Mouse (Mus musculus) heart, adult 2 months (tissue): ENCODE measurements around the gene Heg1. TPM values are rescaled to one million over a fixed set of nuclear protein-coding genes. Genes with fewer than 3 reads are reported as not detected.

Experiments
- DNase-seq, 2 experiments: peaks; one replicate each; pipeline ENCODE4 v3.0.0; 2021
- H3K27ac ChIP-seq: fragments of 200-600 bp; 2 replicates; pipeline ENCODE4 v1.8.1; 2022
- H3K27me3 ChIP-seq: fragments of 200-500 bp; 2 replicates; pipeline ENCODE4 v1.6.1; 2012; ENCODE audit warnings: mild to moderate bottlenecking, low read length, inconsistent platforms, mixed read lengths; ENCODE audit not compliant: control insufficient read depth, insufficient read depth
- H3K36me3 ChIP-seq: fragments of 200-500 bp; 2 replicates; pipeline ENCODE4 v1.6.1; 2012; ENCODE audit warnings: low read length, inconsistent platforms; ENCODE audit not compliant: control insufficient read depth, insufficient read depth
- H3K4me1 ChIP-seq: fragments of 200-500 bp; 2 replicates; pipeline ENCODE4 v1.6.1; 2011; ENCODE audit warnings: low read length; ENCODE audit not compliant: control insufficient read depth, insufficient read depth
- H3K4me3 ChIP-seq: fragments of 200-600 bp; 2 replicates; pipeline ENCODE4 v1.8.1; 2022
- H3K79me2 ChIP-seq: fragments of 200-500 bp; replicated peaks from 2 replicates; pipeline ENCODE4 v1.6.1; 2012; ENCODE audit warnings: mild to moderate bottlenecking, inconsistent platforms, low read length, moderate library complexity, mixed read lengths; ENCODE audit not compliant: control insufficient read depth, insufficient read depth
- H3K9ac ChIP-seq: fragments of 200-500 bp; 2 replicates; pipeline ENCODE4 v1.6.1; 2012; ENCODE audit warnings: low read depth, mild to moderate bottlenecking, control low read depth, inconsistent platforms, low read length, mixed read lengths
- CTCF ChIP-seq: fragments of 200-600 bp; IDR thresholded peaks from 2 replicates; pipeline ENCODE4 v1.8.1; 2022; ENCODE audit warnings: antibody characterized with exemption, mild to moderate bottlenecking, moderate library complexity
- EP300 ChIP-seq: fragments of 200-500 bp; IDR thresholded peaks from 2 replicates; pipeline ENCODE4 v1.6.1; 2011; ENCODE audit warnings: low read depth, low read length, control low read depth; ENCODE audit not compliant: insufficient read depth
- POLR2A ChIP-seq: fragments of 200-500 bp; IDR thresholded peaks from 2 replicates; pipeline ENCODE4 v1.6.1; 2011; ENCODE audit warnings: mild to moderate bottlenecking, low read depth, low read length, control low read depth; ENCODE audit not compliant: insufficient read depth
- WGBS: fragments of 180-500 bp; shearing (Covaris S2); methylation state at CpG from one replicate; pipeline ENCODE4 v1.1.7; 2018; 5-methylcytosine and 5-hydroxymethylcytosine counted together
- intact Hi-C: fragments of 180-260 bp; cut with DNase I; formaldehyde crosslinking; loops from one replicate; pipeline ENCODE4 v1.15.1; 2025
- polyA plus RNA-seq: library from polyadenylated mRNA; depleted of rRNA; stranded (reverse); fragments of >200 nt; gene quantifications from 2 replicates; pipeline ENCODE4 v1.2.3, GENCODE M21; 2012
- total RNA-seq, 2 experiments: library from RNA; stranded (reverse); gene quantifications; 2 replicates each; pipeline ENCODE4 v1.2.3; 2021

The Heg1 gene
- total and polyA plus RNA-seq, 3 experiments = 60.6 to 148 (median 126) TPM

DNA sequence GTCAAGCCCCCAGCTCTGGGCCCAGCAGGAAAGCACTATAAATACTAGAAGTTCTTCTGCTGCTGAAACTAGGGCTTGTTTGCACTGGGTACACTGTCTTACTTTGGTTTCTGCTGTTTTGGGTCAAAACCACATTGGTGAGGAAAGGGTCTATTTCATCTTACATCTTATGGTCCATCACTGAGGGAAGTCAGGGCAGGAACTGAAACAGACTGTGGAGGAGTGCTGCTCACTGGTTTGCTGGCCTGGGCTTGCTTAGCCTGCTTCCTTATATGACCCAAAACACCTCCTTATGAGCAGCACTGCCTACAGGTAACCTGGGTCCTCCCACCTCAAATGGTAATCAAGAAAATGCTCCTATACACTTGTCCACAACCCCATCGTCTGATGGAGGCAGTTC lies 9.4 kb downstream of the Heg1 start:
- whole genome bisulfite sequencing = 47% methylated on average over 1 of the region's 1 CpGs
- Histone ChIP-seq H3K4me1 (peaks cover 59% of the 10 kb centered on the region), H3K79me2 (peaks cover 10% of the 10 kb centered on the region), H3K4me3 (peak overlapping the region; percentile 5; the same call in 1 of the 2 replicates), H3K36me3 (peaks cover 44% of the 10 kb centered on the region), H3K27ac (peak overlapping the region; percentile 60), H3K27me3 (no peaks in the 10 kb centered on the region), H3K9ac (0 out of 2 replicates have a peak overlapping the region, but pooled peaks have one; percentile 4)
- no peak for TF ChIP-seq CTCF
- no peak for TF ChIP-seq EP300
- no peak for TF ChIP-seq POLR2A
- DNase-seq = no peak
- intact Hi-C loops = no loop called here

- TF ChIP-seq POLR2A (peak; percentile 63), CTCF (no peak), EP300 (peak; percentile 88)
- peaks cover 13% of the 10 kb centered on the region for H3K79me2 ChIP-seq
- intact Hi-C loops = loop anchor here (5.0 kb wide), 2 partner anchors 115 to 135 kb away; no protein-coding TSS in a partner anchor
- H3K9ac ChIP-seq = peak overlapping the region; percentile 21
- 22% methylated on average over 13 of the region's 13 CpGs for WGBS
- DNase-seq = peak; percentile 76 to 82
- H3K27me3 ChIP-seq = no peaks in the 10 kb centered on the region
- H3K4me3 ChIP-seq = no peak overlapping the region; the same call in 1 of the 2 replicates
- H3K4me1 ChIP-seq = peaks cover 64% of the 10 kb centered on the region
- peak overlapping the region; percentile 94 for H3K27ac ChIP-seq
- H3K36me3 ChIP-seq = peaks cover 51% of the 10 kb centered on the region
These were observed 12.8 kb downstream of the Heg1 start for GRCm38 (mm10) chr16:33696811-33697575.

GRCm38 (mm10) chr16:33697576-33698276 lies 13.6 kb downstream of the Heg1 start:
- Histone ChIP-seq H3K4me1 (peaks cover 59% of the 10 kb centered on the region), H3K27ac (peak overlapping the region; percentile 94), H3K79me2 (peaks cover 13% of the 10 kb centered on the region), H3K36me3 (peaks cover 47% of the 10 kb centered on the region), H3K4me3 (peak overlapping the region; percentile 3; the same call in 1 of the 2 replicates), H3K27me3 (no peaks in the 10 kb centered on the region), H3K9ac (peak overlapping the region; percentile 50)
- intact Hi-C loops = loop anchor here (5.0 kb wide), 2 partner anchors 115 to 135 kb away; no protein-coding TSS in a partner anchor
- TF ChIP-seq CTCF (no peak), POLR2A (no peak), EP300 (no peak)
- 24% methylated on average over 9 of the region's 9 CpGs for WGBS
- DNase-seq = peak; percentile 60 to 61

DNA sequence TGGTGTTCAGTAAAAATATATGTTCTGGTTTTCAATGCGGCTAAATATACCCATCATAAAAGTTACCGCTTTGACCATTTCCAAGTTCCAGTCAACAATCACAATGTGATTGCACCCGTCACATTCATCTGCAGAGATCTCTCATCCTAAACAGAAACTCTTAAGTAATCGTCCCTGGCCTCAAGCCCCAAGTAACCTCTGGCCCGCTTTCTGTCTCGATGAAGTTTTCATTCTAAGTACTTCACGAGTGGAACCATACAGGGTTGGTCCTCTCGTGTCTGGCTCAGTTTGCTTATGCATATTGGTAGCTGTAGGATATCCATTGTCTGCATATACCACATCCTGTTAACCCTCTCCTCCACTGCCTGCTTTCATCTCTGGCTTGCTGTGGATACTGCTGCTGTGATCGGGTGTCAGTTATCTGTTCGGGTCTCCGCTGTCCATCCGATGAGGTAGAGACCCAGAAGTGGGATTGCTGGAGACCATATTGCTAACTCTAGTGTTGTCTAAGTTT lies 14.2 kb downstream of the Heg1 start:
- peak overlapping the region; percentile 50 for H3K9ac ChIP-seq
- TF ChIP-seq CTCF (no peak), EP300 (no peak), POLR2A (no peak)
- H3K4me1 ChIP-seq = peaks cover 58% of the 10 kb centered on the region
- peak in 1 of 2 experiments; percentile 35 for DNase-seq
- H3K36me3 ChIP-seq = peaks cover 46% of the 10 kb centered on the region
- peak overlapping the region; percentile 94 for H3K27ac ChIP-seq
- peak overlapping the region; percentile 7; the same call in 1 of the 2 replicates for H3K4me3 ChIP-seq
- peaks cover 13% of the 10 kb centered on the region for H3K79me2 ChIP-seq
- H3K27me3 ChIP-seq = no peaks in the 10 kb centered on the region
- WGBS = 19% methylated on average over 12 of the region's 12 CpGs
- intact Hi-C loops = loop anchor here (5.0 kb wide), 2 partner anchors 116 to 136 kb away; no protein-coding TSS in a partner anchor

DNA sequence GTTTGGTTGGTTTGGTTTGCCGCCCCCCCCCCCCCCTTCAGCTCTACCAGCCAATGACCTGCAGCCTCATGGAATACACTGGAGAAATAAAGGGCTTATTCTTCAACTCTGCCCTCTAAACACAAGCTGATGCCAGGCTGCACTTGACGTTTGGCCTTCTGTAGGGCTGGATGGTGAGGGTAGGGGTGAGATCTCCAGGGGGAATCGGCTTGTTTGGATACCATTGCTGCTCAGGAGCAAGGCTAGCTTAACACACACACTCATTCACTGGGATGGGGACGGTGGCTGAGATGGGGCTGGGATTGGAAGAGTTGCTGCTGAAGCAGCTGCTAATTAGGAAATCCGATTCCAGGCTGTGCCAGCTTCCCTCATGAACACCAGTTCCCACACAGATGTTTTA lies 16.4 kb downstream of the Heg1 start:
- H3K4me1 ChIP-seq = peaks cover 58% of the 10 kb centered on the region
- 68% methylated on average over 5 of the region's 5 CpGs for WGBS
- intact Hi-C loops = no loop called here

More for the DNA sequence above, 16.4 kb downstream of the Heg1 start:
- H3K9ac ChIP-seq = no peak overlapping the region
- H3K27me3 ChIP-seq = no peaks in the 10 kb centered on the region
- no peak for DNase-seq
- peaks cover 9% of the 10 kb centered on the region for H3K79me2 ChIP-seq
- peaks cover 50% of the 10 kb centered on the region for H3K36me3 ChIP-seq
- H3K4me3 ChIP-seq = no peak overlapping the region
- TF ChIP-seq CTCF (no peak), POLR2A (no peak), EP300 (no peak)
- peak overlapping the region; percentile 7; the same call in 1 of the 2 replicates for H3K27ac ChIP-seq
